Comparison of ENCODE assay signal across 17 mouse cellular contexts in the genomic region with DNA sequence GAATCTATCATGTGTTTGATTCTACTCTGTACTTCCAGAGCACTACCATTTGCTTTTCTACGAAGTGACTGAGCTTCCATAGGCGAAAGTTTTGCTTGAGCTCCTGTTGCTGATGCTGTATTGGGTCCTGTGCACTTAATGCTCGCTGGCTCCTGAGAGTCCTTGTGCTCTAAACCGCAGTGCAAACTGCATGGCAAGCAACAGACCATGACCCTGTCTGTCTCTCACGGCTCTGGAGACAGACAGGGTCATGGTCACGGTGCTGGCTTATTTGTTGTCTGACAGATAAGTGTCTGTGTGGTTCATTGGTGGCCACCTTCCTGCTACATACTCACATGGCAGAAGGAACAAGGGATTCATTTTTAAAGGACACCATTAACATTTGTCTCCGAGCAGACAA. TPM values are rescaled to one million over a fixed set of nuclear protein-coding genes. Genes with fewer than 3 reads are reported as not detected.
"Had no signal": no experiment of that assay in that cellular context is flagged by ENCODE, and none has a peak within 500 bp of the region (broad histone marks: within the 10 kb centered on the region; RNA-seq: fewer than 3 reads in every experiment).

No protein-coding gene starts in this region.

- H3K27ac ChIP-seq: left cerebral cortex, adult 2 months; limb, embryonic 10.5 days; liver, embryonic 12.5 days; lung, embryonic 15.5 days; macrophage; midbrain, embryonic 13.5 days; stomach, postnatal 0 days had no signal

- H3K4me2 ChIP-seq: liver, embryonic 12.5 days; lung, embryonic 15.5 days; midbrain, embryonic 13.5 days had no signal

- DNase-seq: kidney, adult 18-20 months; kidney, postnatal 10 days; lung, postnatal 14 days; right cerebral cortex, adult 18-20 months; right cerebral cortex, postnatal 25 days; thymus, postnatal 4 days had no signal

- H3K9ac ChIP-seq: liver, embryonic 12.5 days; lung, embryonic 15.5 days; midbrain, embryonic 13.5 days had no signal

- H3K9me3 ChIP-seq: limb, embryonic 10.5 days; liver, embryonic 12.5 days; lung, embryonic 15.5 days; megakaryocyte, embryonic 14.5 days; midbrain, embryonic 13.5 days had no signal

- H3K36me3 ChIP-seq: limb, embryonic 10.5 days; liver, embryonic 12.5 days; lung, embryonic 15.5 days; midbrain, embryonic 13.5 days had no signal

- H3K27me3 ChIP-seq: liver, embryonic 12.5 days; lung, embryonic 15.5 days; megakaryocyte, embryonic 14.5 days; midbrain, embryonic 13.5 days had no signal

- ATAC-seq: liver, embryonic 12.5 days; midbrain, embryonic 13.5 days had no signal

- H3K4me3 ChIP-seq: left cerebral cortex, adult 2 months; limb, embryonic 10.5 days; liver, embryonic 12.5 days; lung, embryonic 15.5 days; megakaryocyte, embryonic 14.5 days; midbrain, embryonic 13.5 days had no signal

- H3K4me1 ChIP-seq: limb, embryonic 10.5 days; liver, embryonic 12.5 days; lung, embryonic 15.5 days had no signal

RNA-seq across cellular contexts. Expression of a gene that starts 37.8 kb away (rescaled TPM):
- total RNA-seq: midbrain, postnatal 0 days had no signal
- polyA plus RNA-seq: large intestine, adult 2 months; small intestine, adult 2 months had no signal
